Mouse (Mus musculus) mesoderm, embryonic 11.5 days (tissue): ENCODE data around the gene Cfh.
"Not testable (repeated sequence)": the region's sequence is repeated elsewhere in the genome, so short reads cannot be mapped to it uniquely, and the experiment has no call there.

Source experiments
- DNase-seq: peaks from one replicate; pipeline ENCODE4 v3.0.0-alpha.2; 2012; ENCODE audit warnings: low read depth, low spot score

The Cfh gene

GRCm38 (mm10) chr1:140183664-140184063 is at the start of gene Cfh:
TSS of gene Cfh (minus strand) at chr1:140183764.
- DNase-seq: not testable (repeated sequence)

DNA sequence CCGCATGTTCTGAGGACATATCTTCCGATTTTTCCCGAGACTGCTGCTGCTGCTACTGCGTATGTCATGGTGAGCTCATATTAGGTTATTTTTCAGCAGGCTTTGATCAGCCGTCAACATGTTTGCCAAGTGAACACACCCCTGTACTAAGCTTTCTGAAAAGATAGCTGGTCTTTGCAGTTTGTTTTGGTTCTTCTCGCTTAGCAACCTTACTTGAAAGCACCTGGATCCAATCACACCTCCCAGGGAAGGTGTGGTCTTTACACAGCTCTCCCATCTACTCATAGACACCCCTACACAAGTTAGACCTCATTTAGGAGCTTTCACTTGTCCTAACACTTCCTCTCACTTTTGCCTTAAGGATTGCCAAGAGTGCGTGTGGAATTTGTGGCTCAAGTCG is 43.1 kb upstream of the Cfh start:
- no peak for DNase-seq

- DNase-seq: no peak
These were observed 41.7 kb upstream of the Cfh start for GRCm38 (mm10) chr1:140225221-140225620.

DNA sequence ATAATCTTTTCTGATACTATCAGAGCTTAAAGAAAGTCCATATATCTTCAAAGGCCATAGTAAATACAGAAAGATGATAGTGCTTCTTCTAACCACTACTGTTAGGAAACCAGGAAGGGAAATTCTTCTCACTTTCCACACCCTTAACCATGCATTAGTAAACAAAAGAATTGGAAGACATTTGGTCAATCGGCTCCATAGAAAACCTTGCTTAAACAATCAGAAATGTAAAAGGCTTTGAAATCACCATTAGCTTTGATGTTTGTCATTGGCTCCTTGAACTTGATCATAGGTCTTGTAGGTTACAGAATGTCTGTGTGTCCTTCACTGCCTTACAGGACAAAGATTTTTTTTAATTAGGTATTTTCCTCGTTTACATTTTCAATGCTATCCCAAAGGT is 21.8 kb upstream of the Cfh start:
- no peak for DNase-seq

GRCm38 (mm10) chr1:140188500-140188899 is 4.9 kb upstream of the Cfh start:
- DNase-seq: not testable (repeated sequence)

GRCm38 (mm10) chr1:140183208-140183607 is 356 bp downstream of the Cfh start:
- DNase-seq: peak; percentile 2

DNA sequence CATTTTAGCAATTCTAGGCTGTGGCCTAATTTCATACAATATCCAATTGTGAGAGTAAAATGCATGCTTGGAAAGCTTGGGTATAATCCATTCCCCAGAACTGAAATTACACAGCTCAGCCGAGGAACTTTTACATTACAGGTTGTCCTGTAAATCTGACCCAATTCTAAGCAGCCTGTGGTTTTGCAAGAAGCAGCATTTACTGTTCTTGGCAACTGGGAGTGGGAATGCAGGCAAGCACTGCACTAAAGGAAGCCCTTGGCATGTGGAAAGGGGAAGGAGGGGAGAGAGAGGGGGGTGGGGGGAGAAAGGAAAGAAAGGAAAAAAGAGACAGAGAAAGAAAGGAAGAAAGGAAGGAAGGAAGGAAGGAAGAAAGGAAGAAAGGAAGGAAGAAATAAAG is 3.4 kb downstream of the Cfh start:
- DNase-seq: no peak

GRCm38 (mm10) chr1:140175442-140175841 is 8.1 kb downstream of the Cfh start:
- no peak for DNase-seq

DNA sequence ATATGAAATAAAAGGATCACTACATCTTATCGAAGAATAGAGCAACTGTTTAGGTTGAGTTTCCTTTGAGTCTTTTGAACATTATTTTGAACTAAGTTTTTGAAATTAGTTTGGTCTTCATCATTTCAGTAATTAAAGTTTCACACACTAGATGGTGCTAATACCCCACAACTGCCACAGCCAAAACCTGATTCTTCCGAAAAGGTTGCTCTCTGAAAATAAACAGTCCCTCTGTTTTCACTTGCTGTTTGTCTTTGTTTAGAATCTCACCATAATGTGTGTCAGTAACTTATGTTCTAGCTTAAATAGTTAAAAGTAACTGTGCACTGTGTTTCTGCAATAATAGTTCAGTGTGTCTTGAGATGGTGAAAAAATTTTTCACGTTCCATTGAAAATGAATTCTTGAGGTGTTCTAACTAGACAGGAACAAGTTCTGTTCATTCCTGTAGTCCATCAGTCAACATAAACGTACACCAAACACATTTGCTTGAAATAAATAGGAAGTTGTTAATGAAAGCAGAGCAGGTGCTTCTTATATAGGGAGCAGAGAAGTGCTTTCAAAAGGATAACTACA is 11.9 kb downstream of the Cfh start:
- peak; percentile 5 for DNase-seq

- DNase-seq: no peak
These were observed 24.6 kb downstream of the Cfh start for GRCm38 (mm10) chr1:140158970-140159369.

DNA sequence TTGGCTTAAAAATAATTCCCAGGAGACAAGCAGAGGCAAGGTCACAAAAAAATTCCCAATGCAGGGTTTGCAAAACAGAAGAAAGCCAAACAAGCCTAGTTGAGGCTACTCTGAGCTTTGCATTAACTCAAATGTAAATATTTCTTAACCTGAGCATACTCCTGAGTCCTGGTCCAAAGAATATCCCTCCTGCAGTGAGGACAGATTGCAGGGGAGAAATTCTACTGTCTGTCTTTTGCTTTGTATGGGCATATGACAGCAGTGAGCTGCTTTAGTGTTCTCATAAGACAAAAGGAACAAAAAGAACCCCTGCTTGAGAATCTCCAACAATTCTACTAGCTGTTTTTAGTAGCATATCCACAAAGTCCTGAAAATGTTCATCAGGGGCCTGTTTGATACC is 114.1 kb downstream of the Cfh start:
- no peak for DNase-seq
